Mouse (Mus musculus) G1E (cell line): ENCODE data around the gene Shroom1.

Source experiments
- CTCF ChIP-seq: IDR thresholded peaks from 2 replicates; pipeline ENCODE4 v1.5.1; 2012; ENCODE audit warnings: low read depth, low read length, inconsistent platforms, mixed read lengths
- POLR2AphosphoS5 ChIP-seq: IDR thresholded peaks from 2 replicates; pipeline ENCODE4 v1.6.1; 2012; ENCODE audit warnings: low read depth, low read length, inconsistent platforms; ENCODE audit not compliant: insufficient replicate concordance

GRCm38 (mm10) chr11:53496946-53497345, 39.9 kb downstream of the Shroom1 start:
- TF ChIP-seq CTCF (no peak), POLR2AphosphoS5 (no peak)
